Mouse (Mus musculus) cerebellum, postnatal 14 days (tissue): ENCODE measurements at regions not wholly inside any gene's neighbourhood (a gene's known extent, or its start where the extent isn't known, plus 50 kb on each side); places are given as distances from the start of the nearest gene placed in this dataset.

Source experiments
- DNase-seq, 2 experiments: peaks; one replicate each; pipeline ENCODE4 v3.0.0; 2021; ENCODE audit warnings: mixed read lengths in 2 of 2

DNA sequence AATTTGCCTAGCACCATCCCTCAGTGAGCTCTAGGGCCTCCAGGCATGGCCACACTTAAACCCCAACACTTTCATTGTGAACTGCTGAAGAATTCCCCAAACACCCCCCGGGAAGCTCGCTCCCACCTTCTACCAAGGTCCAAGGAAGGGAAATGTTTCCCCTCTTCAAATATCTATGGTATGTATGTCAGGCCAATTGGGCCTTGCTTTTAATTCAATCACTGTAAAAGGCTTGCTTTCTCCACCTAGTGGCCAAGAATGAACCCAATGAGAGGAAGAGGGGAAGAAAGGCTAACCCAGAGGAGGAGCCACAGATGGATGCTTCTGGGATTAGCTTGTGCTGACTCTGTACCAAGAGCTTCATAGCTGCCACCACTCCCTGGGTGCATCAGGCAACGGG lies 336.3 kb upstream of the Tgfbr2 start:
- peak; percentile 16 to 40 for DNase-seq

DNA sequence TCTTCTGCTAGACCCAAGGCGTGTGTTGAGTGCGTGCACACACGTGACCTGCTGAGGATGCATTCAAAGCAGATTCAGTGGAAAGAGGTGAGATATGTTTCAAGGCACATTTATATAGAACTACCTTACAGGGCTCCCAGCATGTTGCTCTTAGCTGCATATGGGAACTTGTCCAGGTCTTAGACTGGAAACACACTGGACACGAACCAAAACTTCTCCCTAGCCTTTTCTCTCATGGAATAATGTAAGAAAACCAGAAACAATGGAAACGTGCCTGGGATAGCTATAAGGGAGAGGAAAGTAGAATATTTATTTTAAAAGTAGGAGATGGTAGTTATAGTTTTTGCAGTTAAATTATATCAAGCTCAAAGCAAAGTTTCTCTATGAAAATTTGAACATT lies 332.6 kb upstream of the Tgfbr2 start:
- DNase-seq, result no peak

GRCm38 (mm10) chr9:116502831-116503230 lies 327.7 kb upstream of the Tgfbr2 start:
- DNase-seq, result peak; percentile 67 to 82

- DNase-seq, result no peak
Measured at GRCm38 (mm10) chr9:116500951-116501350, 325.8 kb upstream of the Tgfbr2 start.

GRCm38 (mm10) chr9:116491227-116491626 lies 316.1 kb upstream of the Tgfbr2 start:
- no peak for DNase-seq

DNA sequence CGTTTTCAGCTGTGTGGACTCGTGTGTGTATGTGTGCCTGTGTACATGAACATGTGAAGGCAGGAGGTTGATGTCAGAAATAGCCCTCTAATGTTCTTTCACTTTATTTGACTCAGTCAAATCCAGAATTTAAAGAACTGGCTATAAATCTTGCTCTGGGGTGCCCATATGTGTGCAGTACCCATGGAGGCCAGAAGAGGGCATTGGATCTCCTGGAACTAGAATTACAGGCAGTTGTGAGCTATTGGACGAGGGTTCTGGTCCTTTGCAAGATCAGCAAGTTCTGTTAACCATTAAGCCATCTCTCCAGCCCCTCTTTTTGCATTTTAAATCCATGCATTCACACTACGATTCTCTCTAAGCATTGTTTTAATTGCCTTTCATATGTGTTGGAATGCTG lies 314.6 kb upstream of the Tgfbr2 start:
- peak; percentile 80 to 81 for DNase-seq

- peak; percentile 68 to 70 for DNase-seq
Measured at GRCm38 (mm10) chr9:116489273-116489672, 314.1 kb upstream of the Tgfbr2 start.

DNA sequence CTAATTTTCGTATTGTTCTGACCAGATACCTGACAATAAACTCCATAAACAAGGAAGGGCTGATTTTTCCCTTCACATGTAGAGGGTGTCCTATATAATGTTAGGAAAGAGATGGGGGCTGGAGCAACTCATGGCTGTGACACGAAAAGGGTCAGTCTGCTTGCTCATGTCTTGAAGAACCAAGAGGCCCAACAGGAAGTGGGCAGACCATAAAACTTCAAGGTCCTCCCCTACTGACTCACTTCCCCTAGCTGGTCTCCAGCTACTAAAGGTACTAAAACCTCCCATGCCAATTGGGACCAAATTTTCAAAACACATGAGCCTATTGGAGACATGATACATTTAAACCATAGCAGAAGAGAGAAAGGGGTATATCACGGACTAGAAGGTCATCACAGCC lies 302.1 kb upstream of the Tgfbr2 start:
- no peak for DNase-seq

- DNase-seq, result peak; percentile 11 to 31
Measured at GRCm38 (mm10) chr9:116475206-116475955, 300.2 kb upstream of the Tgfbr2 start.

DNA sequence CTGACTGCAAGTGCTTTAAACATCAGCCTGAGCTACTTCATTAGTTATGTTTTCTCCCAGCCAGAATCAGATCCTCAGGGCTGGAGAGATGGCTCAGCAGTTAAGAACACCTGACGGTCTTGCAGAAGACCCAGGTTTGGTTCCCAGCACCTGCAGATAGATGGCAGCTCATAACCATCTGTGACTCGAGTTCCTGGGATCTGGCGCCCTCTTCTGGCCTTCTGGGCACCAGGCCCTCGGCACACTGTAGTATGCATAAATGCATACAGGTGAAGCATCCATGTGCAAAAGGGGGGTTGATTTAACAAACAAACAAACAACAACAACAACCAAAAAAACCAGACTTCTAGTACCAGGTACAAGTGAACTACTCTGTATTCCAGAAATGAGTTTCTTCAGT lies 297.7 kb upstream of the Tgfbr2 start:
- DNase-seq, result peak in 1 of 2 experiments; percentile 19

GRCm38 (mm10) chr9:116468569-116469250 lies 293.6 kb upstream of the Tgfbr2 start:
- DNase-seq, result peak; percentile 52 to 61

DNA sequence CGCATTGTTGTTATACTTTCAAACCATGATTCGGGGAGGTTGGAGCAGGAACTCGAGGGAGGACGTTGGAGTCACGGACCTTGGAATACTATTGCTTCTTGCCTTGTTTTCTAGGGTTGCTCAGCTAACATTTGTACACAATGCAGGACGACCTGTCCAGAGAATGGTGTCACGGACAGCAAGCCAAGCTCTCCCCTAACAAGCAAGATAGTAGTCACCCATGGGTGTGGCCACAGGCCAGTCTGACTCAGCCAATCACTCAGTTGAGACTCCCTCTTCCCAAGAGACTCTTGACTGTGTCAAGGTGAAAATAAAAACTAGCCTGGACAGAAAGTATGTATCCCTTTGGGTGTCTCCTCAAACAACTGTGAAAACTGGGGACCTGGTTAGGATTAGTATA lies 291.2 kb upstream of the Tgfbr2 start:
- no peak for DNase-seq

DNA sequence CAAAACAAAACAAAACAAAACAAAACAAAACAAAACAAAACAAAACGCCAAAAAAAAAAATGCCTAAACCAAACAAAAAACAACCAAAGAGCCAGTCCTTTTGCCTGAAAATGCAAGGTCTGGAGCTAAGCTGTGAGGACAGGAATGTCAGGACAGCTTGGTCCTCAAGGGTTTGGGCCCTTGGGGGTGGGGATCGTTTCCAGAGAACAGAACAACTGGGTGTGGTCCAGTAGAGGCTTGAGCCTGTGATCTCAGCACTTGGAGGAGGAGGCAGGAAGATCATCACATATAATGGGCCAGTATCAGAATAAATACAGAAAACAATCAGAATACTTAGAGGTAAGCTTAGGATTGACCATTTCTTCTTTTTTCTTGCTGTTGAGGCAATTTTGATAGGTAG lies 289.5 kb upstream of the Tgfbr2 start:
- DNase-seq, result no peak

DNA sequence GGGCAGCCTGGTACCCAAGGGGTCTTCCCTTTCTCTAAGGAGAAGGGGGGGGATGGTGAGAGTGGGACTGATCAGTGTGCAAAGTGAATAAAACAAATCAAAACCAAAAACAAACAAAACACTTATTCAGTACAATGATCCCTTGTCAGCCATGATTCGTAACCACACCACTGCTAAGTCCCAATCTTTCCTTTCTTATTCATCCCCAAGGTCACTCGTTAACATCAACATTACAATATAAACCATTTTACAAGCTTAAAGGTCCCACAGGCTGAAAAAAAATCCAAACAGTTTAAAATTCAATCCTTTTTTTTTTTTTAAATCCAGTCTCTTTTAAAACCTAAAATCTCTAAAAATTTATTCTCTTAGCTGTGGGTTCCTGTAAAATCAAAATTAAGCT lies 287.1 kb upstream of the Tgfbr2 start:
- DNase-seq, result no peak

GRCm38 (mm10) chr9:116460022-116460421 lies 284.9 kb upstream of the Tgfbr2 start:
- no peak for DNase-seq

GRCm38 (mm10) chr9:116452050-116452449 lies 276.9 kb upstream of the Tgfbr2 start:
- DNase-seq, result no peak

DNA sequence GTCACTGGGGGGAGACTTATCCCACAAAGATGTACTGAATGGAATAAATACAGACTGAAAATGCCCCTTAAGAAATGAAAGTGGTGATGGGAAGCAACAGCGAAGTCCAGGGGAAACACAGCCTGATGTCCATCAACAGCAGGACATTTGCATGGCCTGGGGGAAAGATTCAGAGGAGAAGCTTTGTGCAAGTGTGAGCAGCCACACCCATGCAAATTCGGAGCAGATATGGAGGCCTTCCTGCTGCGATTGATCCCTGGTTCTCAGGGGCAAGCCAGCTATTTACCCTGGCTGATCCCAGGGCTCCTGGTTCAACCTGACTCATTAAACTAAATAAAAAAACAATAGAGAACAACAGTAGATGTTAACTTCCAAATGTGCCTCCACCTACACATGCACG lies 275.7 kb upstream of the Tgfbr2 start:
- no peak for DNase-seq

- no peak for DNase-seq
Measured at GRCm38 (mm10) chr9:116447734-116448133, 272.6 kb upstream of the Tgfbr2 start.

- no peak for DNase-seq
Measured at GRCm38 (mm10) chr9:116438580-116438979, 263.4 kb upstream of the Tgfbr2 start.

DNA sequence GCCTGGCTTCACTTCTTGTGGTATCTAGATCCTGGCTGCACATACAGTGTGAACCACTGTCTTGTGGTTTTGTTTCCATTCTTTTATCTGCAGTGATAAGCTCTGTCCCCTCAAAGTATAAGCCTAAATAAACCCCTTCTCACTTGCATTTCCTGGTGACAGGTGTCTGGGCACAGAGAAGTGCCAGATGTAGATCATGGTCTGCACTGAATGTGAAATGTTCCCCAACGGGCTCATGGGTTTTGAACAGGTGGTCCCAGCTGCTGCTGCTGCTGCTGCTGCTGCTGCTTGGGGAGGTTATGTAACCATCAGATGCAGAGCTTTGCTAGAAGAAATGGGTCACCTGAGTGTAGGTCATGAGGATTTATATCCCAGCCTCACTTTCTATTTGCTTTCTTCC lies 259.3 kb upstream of the Tgfbr2 start:
- DNase-seq, result no peak

- no peak for DNase-seq
Measured at GRCm38 (mm10) chr9:116429061-116429460, 253.9 kb upstream of the Tgfbr2 start.

DNA sequence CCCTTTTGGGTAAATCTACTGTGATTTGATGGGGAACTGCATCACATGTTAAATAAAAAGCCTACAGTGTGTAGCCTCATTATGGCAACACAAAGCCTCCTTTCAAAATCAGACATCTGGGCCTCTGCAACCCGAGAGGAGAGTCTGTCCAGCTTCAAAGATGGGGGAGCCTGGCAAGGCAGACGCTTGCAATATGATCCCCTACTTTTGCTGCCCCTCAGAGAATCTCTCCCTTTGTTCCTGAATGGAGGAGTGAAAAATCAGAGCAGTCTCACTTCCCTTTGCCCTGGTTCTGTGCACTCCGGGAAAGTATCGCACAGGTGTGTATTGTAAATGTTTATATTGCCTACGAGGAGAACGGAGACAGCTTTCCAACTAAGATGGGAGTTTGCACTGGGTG lies 253.3 kb upstream of the Tgfbr2 start:
- DNase-seq, result no peak

GRCm38 (mm10) chr9:116427278-116427677 lies 252.1 kb upstream of the Tgfbr2 start:
- DNase-seq, result no peak

- DNase-seq, result peak; percentile 90 to 95
Measured at GRCm38 (mm10) chr9:116426269-116426999, 251.3 kb upstream of the Tgfbr2 start.
